Mouse (Mus musculus) ES-Bruce4 (cell line): ENCODE results near the gene Cnfn. TPM values are rescaled to one million over a fixed set of nuclear protein-coding genes. Genes with fewer than 3 reads are reported as not detected.
A peak's percentile ranks its signal among the peaks of the same experiment; 100 is the strongest.

ENCODE experiments used
- H3K27ac ChIP-seq: 2 replicates; pipeline ENCODE4 v1.5.1; 2012; ENCODE audit warnings: low read length, inconsistent platforms; ENCODE audit not compliant: insufficient read depth
- H3K27me3 ChIP-seq: 2 replicates; pipeline ENCODE4 v1.6.1; 2012; ENCODE audit warnings: mild to moderate bottlenecking, low read length, inconsistent platforms; ENCODE audit not compliant: control insufficient read depth, poor library complexity, insufficient read depth, severe bottlenecking
- H3K36me3 ChIP-seq: 2 replicates; pipeline ENCODE4 v1.6.1; 2012; ENCODE audit warnings: inconsistent platforms, mild to moderate bottlenecking, low read length, moderate library complexity; ENCODE audit not compliant: control insufficient read depth, poor library complexity, insufficient read depth, severe bottlenecking
- H3K4me1 ChIP-seq: one replicate; pipeline ENCODE4 v1.8.1; 2011; ENCODE audit warnings: low read length; ENCODE audit not compliant: control insufficient read depth, insufficient read depth
- H3K4me3 ChIP-seq: 2 replicates; pipeline ENCODE4 v1.5.1; 2011; ENCODE audit warnings: low read depth, mild to moderate bottlenecking, low read length
- H3K9ac ChIP-seq: 2 replicates; pipeline ENCODE4 v1.6.1; 2012; ENCODE audit warnings: low read depth, mild to moderate bottlenecking, inconsistent platforms; ENCODE audit not compliant: poor library complexity, severe bottlenecking
- H3K9me3 ChIP-seq: replicated peaks from 2 replicates; pipeline ENCODE4 v1.6.1; 2012; ENCODE audit warnings: mild to moderate bottlenecking, low read length, inconsistent platforms; ENCODE audit not compliant: control insufficient read depth, poor library complexity, insufficient read depth, severe bottlenecking
- CTCF ChIP-seq: IDR thresholded peaks from one replicate; pipeline ENCODE4 v1.8.1; 2011; ENCODE audit warnings: low read depth, low read length
- EP300 ChIP-seq: IDR thresholded peaks from 2 replicates; pipeline ENCODE4 v1.6.1; 2011; ENCODE audit warnings: low read depth, low read length; ENCODE audit not compliant: insufficient read depth
- POLR2A ChIP-seq: IDR thresholded peaks from one replicate; pipeline ENCODE4 v1.8.1; 2011; ENCODE audit warnings: low read length; ENCODE audit not compliant: insufficient read depth
- polyA plus RNA-seq: library from polyadenylated mRNA; stranded (reverse); fragments of >200 nt; gene quantifications from 2 replicates; pipeline ENCODE4 v1.2.4, GENCODE M21; 2011; ENCODE audit warnings: low read depth; ENCODE audit not compliant: missing spikeins, insufficient read depth, insufficient read length

Gene Cnfn
- polyA plus RNA-seq, 1 experiment = not detected

GRCm38 (mm10) chr7:25382541-25382940, 13.0 kb upstream of the Cnfn start:
- Histone ChIP-seq H3K9me3 (no peaks in the 10 kb centered on the region), H3K9ac (no peak overlapping the region), H3K27ac (no peak overlapping the region), H3K27me3 (no peaks in the 10 kb centered on the region), H3K36me3 (no peaks in the 10 kb centered on the region), H3K4me1 (no peaks in the 10 kb centered on the region), H3K4me3 (no peak overlapping the region)
- no peak for TF ChIP-seq POLR2A
- TF ChIP-seq EP300 = no peak
- TF ChIP-seq CTCF = no peak

DNA sequence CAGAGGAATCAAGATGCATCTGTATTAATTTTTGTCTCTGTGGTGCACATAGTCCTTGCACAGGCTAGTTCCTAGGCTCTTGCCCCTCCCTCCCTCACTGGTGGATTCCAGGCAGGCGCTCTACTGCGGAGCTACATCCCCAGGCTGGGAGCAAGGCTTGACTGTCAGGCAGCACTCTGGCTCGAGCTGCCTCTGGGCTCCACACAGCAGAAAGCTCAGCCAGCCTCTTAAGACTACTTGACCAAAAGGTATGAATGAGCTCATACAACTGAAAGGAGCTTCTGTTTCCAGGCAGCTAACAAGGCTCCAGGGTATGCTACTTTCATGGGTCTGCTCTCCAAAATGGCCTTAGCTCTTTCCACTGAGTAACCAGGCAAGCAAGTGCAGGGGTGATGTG, 11.8 kb upstream of the Cnfn start:
- no peak overlapping the region for H3K9ac ChIP-seq
- H3K27ac ChIP-seq = no peak overlapping the region
- H3K4me1 ChIP-seq = no peaks in the 10 kb centered on the region
- no peak overlapping the region for H3K4me3 ChIP-seq
- no peaks in the 10 kb centered on the region for H3K36me3 ChIP-seq
- H3K9me3 ChIP-seq = no peaks in the 10 kb centered on the region
- TF ChIP-seq EP300 (no peak), CTCF (no peak), POLR2A (no peak)
- H3K27me3 ChIP-seq = no peaks in the 10 kb centered on the region

GRCm38 (mm10) chr7:25380392-25381283, 11.1 kb upstream of the Cnfn start:
- H3K9ac ChIP-seq = 0 out of 2 replicates have a peak overlapping the region, but pooled peaks have one; percentile 59
- no peak for TF ChIP-seq EP300
- TF ChIP-seq POLR2A = no peak
- TF ChIP-seq CTCF = no peak

DNA sequence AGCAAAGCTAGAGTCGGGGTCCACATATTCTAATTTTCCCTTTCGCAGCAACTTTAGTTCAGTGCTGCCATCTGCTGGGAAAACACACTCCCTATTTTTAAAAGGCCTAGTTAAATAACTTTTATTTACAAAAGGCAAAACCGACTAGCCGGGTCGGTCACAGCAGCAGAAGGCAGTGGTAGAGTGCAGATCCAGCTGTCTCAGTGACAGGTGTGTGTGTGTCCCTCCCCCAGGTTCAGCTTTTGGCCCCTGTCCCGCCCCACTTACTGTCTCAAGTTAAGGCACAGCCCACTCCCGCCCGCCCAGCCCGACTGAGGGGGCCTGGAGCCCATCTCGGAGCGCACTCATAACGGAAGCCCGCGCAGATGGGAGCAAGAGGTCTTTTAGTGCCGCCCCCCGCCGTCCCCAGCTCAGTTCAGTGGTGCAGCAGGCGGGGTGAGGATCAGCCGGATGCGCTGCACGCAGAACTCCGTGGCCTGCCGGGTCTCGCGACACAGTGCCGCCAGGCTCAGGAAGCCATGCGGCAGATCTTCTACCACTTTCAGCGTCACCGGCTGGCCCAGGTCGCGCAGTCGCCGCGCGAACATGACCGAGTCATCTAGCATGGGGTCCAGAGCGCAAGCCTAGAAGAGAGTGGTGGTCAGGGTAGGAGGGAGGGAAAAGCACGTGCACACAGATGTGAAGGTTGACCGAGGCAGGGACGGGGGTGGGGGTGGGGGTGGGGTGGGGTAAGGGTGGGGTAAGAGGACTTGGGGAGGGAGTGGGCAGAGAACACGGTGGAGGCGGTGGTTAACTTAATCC, 10.2 kb upstream of the Cnfn start:
- peak overlapping the region; percentile 56 for H3K4me3 ChIP-seq
- no peaks in the 10 kb centered on the region for H3K4me1 ChIP-seq
- no peak overlapping the region for H3K27ac ChIP-seq
- TF ChIP-seq CTCF (no peak), EP300 (no peak), POLR2A (no peak)
- no peaks in the 10 kb centered on the region for H3K9me3 ChIP-seq
- no peaks in the 10 kb centered on the region for H3K27me3 ChIP-seq
- H3K9ac ChIP-seq = peak overlapping the region; percentile 59
- H3K36me3 ChIP-seq = no peaks in the 10 kb centered on the region

More at GRCm38 (mm10) chr7:25380392-25381283, 11.1 kb upstream of the Cnfn start:
- Histone ChIP-seq H3K9me3 (no peaks in the 10 kb centered on the region), H3K4me1 (no peaks in the 10 kb centered on the region), H3K27me3 (no peaks in the 10 kb centered on the region), H3K4me3 (no peak overlapping the region), H3K27ac (no peak overlapping the region), H3K36me3 (no peaks in the 10 kb centered on the region)

DNA sequence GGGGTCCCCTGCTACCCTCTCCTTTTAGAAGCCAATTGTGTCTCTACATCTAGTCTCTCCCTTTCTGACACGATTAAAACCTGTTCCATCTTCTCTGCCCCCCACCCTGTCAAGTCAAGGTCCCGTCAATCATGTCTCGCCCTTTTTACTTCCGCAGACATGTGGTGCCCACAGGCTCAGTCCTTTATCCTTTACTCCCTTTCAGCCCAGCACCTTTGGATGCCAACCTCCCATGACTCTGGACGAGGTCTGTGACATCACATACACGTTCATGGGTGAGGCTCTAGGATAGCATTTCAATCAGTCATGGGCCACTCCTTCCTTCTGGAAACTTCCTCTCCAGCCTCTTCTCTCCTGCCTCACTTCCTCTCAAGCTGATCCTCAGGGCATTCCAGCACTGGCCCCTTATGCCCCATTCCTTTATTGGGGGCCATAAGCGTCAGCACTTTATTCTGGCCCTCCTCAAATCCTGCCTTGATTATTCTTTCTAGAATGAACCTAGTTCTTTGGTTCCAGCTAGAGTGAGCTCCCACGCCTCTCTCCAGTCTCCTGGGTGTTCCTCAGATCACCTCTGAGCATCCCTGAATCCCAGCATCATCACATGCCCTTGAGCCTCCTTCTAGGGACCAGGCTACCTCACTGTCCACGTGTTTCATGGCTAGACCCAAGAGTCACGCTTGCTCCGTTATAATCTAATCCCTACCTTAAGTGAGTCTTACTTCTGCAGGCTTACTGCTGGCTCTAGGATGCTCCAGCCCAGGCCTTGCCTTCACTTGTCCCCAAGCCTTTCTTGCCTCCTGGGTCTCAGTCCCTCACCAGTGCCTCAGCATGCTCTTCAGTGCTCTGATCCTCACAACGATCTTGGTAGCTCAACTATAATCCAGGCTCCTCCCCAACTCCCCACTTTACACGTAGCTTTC, 8.9 kb upstream of the Cnfn start:
- TF ChIP-seq EP300 = no peak
- no peak for TF ChIP-seq CTCF
- no peak for TF ChIP-seq POLR2A
- Histone ChIP-seq H3K4me3 (no peak overlapping the region), H3K27ac (no peak overlapping the region), H3K4me1 (no peaks in the 10 kb centered on the region), H3K36me3 (no peaks in the 10 kb centered on the region), H3K9me3 (no peaks in the 10 kb centered on the region), H3K27me3 (no peaks in the 10 kb centered on the region), H3K9ac (no peak overlapping the region)
